Mouse (Mus musculus) lung, embryonic 15.5 days (tissue): ENCODE data around the gene Acadl. TPM values are rescaled to one million over a fixed set of nuclear protein-coding genes. Genes with fewer than 3 reads are reported as not detected.

ENCODE experiments used
- ATAC-seq: fragments of 200-750 bp; cut with Nextera tagmentation; 2 replicates; pipeline ENCODE4 v1.8.0; 2017; ENCODE audit warnings: moderate number of reproducible peaks, borderline replicate concordance; ENCODE audit not compliant: low FRiP score, low TSS enrichment; ENCODE audit errors: extremely low read depth
- H3K27ac ChIP-seq: fragments of 300-500 bp; sonication (generic); 2 replicates; pipeline ENCODE4 v1.5.1; 2015; ENCODE audit warnings: moderate library complexity, mild to moderate bottlenecking, inconsistent platforms
- H3K27me3 ChIP-seq: fragments of 300-500 bp; sonication (generic); 2 replicates; pipeline ENCODE4 v1.6.1; 2015; ENCODE audit warnings: inconsistent platforms
- H3K36me3 ChIP-seq: fragments of 300-500 bp; sonication (generic); 2 replicates; pipeline ENCODE4 v1.6.1; 2015; ENCODE audit warnings: inconsistent platforms
- H3K4me1 ChIP-seq: fragments of 300-500 bp; sonication (generic); 2 replicates; pipeline ENCODE4 v1.6.1; 2015; ENCODE audit warnings: inconsistent platforms
- H3K4me2 ChIP-seq: fragments of 300-500 bp; sonication (generic); 2 replicates; pipeline ENCODE4 v1.6.1; 2015; ENCODE audit warnings: inconsistent platforms, mild to moderate bottlenecking, moderate library complexity
- H3K4me3 ChIP-seq: fragments of 300-500 bp; sonication (generic); 2 replicates; pipeline ENCODE4 v1.5.1; 2015; ENCODE audit warnings: mild to moderate bottlenecking, inconsistent platforms
- H3K9ac ChIP-seq: fragments of 300-500 bp; sonication (generic); 2 replicates; pipeline ENCODE4 v1.6.1; 2015; ENCODE audit warnings: inconsistent platforms
- H3K9me3 ChIP-seq: fragments of 300-500 bp; sonication (generic); 2 replicates; pipeline ENCODE4 v1.6.1; 2016; ENCODE audit warnings: inconsistent platforms
- WGBS: fragments of 180-500 bp; shearing (Covaris S2); methylation state at CpG from one replicate; pipeline ENCODE4 v1.1.7; 2015; 5-methylcytosine and 5-hydroxymethylcytosine counted together
- polyA plus RNA-seq: library from polyadenylated mRNA; unstranded; fragments of >200 nt; fragmentation: Nextera tagmentation; extraction: Ambion mirVana; gene quantifications from 2 replicates; pipeline ENCODE4 v1.2.1, GENCODE M21; 2015

The Acadl gene
- polyA plus RNA-seq, 1 experiment from 2014 or later = 185 TPM

DNA sequence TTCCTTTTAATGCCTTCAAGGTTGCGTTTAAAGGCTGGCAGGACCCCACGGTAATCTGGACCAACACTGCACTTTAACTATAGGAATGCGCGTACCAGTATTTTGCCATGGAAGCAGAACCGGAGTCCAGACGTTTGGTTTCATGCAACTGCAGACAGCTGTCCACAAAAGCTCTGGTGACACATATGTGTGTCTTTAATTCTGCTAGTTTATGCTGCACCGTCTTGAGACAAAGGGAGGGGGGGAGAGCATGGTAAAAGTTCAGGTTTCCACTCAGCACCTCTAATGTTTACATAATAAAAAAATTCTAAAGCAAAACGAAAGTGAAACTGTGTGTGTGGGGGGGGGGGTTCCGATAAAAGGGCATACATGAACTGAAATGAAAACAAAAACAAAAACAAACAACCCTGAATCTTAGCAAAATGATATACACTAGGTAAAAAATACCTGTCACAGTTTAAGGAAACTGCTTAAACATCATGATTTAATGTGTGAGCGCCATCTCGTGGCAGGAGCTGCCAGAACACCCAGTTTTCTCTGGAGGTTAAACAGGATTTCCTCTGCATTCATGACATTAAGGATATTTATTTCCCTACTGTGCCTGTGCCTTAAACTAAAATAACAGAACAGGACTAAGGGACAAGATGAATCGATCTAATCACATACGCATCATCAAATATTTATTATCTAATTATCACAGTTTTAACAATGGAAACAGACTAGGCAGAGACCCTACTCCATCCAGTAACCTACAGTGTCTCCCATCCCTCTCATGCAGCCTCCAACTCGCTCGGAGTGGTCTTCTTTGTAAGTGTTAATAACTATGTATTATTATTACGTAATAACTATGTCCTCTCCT is 24.7 kb downstream of the Acadl start:
- peak; percentile 11; the same call in 1 of the 2 replicates for ATAC-seq
- Histone ChIP-seq H3K9me3 (no peaks in the 10 kb centered on the region), H3K36me3 (peaks cover 35% of the 10 kb centered on the region), H3K27ac (peak overlapping the region; percentile 68), H3K4me2 (peak overlapping the region; percentile 29), H3K4me1 (peaks cover 30% of the 10 kb centered on the region), H3K27me3 (no peaks in the 10 kb centered on the region), H3K9ac (no peak overlapping the region), H3K4me3 (peak overlapping the region; percentile 10; the same call in 1 of the 2 replicates)
- WGBS = 40% methylated on average over 16 of the region's 16 CpGs

DNA sequence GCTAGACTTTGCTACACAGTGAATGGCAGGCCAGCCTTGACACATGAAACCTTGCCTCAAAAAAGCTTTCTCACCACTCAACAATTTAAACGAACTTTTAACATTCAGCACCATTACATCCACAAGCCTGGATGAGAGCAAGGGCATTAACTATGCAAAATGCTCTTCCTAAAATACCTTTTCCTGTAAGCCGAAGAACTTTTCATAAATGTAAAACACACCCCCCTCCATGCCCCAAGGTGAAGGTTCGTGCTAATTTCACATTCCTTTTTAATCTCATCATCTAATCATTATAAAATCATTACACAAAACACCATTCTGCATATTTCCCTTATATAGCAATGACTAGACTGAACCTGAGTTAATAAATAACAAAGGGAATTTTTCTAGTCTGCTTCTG is 25.9 kb downstream of the Acadl start:
- Histone ChIP-seq H3K9ac (no peak overlapping the region), H3K4me3 (no peak overlapping the region), H3K4me1 (peaks cover 32% of the 10 kb centered on the region), H3K36me3 (peaks cover 24% of the 10 kb centered on the region), H3K4me2 (no peak overlapping the region), H3K27ac (no peak overlapping the region), H3K9me3 (no peaks in the 10 kb centered on the region), H3K27me3 (no peaks in the 10 kb centered on the region)
- 64% methylated on average over 3 of the region's 3 CpGs for whole genome bisulfite sequencing
- no peak for ATAC-seq

DNA sequence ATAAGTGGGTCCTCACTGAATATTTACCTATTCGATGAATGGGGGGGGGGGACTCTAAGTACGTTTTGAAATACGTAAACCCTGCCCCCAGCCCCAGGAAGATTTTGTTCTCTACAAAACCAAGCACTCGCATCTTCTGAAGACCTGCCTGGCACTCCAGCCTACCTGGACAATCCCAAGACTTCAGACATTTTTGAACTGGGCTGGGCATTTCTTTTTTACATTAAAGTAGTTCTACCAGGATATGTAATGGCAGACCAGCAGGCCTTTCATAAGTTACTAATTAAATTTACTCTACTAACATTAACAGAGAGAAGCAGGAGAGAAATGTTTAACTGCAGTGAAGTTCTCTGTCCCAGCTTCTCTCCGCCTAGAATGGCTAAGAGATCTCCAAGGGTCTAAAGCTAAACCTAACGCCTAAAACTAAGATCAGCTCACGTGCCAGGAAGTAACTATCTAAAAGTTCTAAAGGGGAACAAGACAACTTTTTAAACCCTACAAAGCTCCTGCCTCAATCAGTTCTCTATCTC is 30.4 kb downstream of the Acadl start:
- peaks cover 9% of the 10 kb centered on the region for H3K4me1 ChIP-seq
- no peak overlapping the region for H3K4me2 ChIP-seq
- no peaks in the 10 kb centered on the region for H3K9me3 ChIP-seq
- H3K36me3 ChIP-seq = peaks cover 22% of the 10 kb centered on the region
- peak overlapping the region; percentile 79 for H3K27ac ChIP-seq
- H3K9ac ChIP-seq = no peak overlapping the region
- H3K4me3 ChIP-seq = no peak overlapping the region
- peak; percentile 73; the same call in 1 of the 2 replicates for ATAC-seq
- 64% methylated on average over 7 of the region's 7 CpGs for WGBS
- H3K27me3 ChIP-seq = no peaks in the 10 kb centered on the region

DNA sequence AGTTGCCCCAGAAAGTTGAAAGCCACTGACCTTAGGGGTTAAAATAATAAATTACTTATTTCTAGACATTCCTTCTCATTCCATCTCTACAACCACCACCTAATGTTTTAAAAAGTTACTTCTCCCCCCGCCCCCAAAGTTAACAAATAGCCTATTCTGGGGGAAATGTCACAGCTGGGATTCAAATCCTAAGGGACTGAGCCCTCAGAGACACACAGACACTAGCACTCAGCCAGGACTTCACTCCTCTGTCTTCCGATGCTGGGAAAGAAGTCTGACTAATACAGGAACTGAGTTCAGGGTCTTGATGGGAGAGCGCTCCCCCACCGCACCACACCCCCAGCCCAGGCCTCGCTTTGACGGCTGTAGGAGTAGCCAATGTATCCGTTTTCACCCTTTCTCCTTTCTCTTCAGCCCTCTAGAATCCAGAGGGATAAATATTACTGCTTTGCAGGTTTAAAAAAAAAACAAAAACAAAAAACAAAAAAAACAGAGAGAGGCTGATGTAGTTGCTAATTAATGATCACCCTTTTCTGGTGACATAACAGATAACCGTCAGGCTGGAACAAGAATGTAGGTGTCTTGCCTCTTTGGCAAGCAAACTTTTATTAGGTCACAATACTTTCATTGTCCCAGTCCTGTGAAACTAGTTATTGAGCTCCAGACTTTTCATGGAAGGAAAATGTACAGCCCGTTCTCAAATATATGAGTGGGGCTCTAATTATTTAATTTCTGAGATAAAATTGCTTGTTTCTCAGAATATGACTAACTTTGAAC is 31.1 kb downstream of the Acadl start:
- Histone ChIP-seq H3K27me3 (no peaks in the 10 kb centered on the region), H3K9me3 (no peaks in the 10 kb centered on the region), H3K36me3 (peaks cover 22% of the 10 kb centered on the region), H3K4me3 (no peak overlapping the region), H3K4me2 (no peak overlapping the region), H3K9ac (no peak overlapping the region), H3K4me1 (peaks cover 9% of the 10 kb centered on the region), H3K27ac (peak overlapping the region; percentile 79)
- 53% methylated on average over 9 of the region's 9 CpGs for WGBS
- peak; percentile 33; the same call in 1 of the 2 replicates for ATAC-seq

DNA sequence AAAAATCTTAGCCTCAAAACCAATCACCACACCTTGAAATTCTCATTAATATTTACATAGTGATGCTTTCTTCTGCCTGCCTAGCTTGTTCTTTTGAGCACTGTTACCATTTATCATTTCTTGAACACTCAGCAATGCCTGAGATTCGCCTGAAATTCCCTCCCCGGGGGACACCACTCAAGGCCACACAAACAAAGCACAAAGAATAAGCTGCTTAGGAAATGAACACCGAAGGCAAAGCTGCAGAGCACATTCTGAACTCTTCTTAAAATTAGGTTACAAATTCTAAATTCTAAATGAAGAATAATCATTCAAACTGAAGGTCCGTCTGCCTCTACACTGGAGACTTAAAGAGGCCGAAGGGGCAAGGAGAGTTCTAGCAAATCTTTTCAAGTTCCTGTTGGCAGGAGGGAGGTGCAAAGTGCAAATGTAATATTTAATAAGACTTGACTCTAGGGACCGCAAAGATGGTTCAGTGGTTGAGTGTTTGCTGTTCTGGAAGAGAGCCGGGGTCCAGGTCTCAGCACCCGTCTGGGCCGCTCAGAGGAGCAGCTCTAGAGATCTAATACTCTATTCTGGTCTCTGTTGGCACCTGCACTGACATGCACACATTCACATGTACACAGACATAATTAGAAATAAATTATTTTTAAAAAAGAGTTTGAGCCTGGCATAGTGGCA is 33.5 kb downstream of the Acadl start:
- H3K4me3 ChIP-seq = no peak overlapping the region
- no peaks in the 10 kb centered on the region for H3K27me3 ChIP-seq
- no peaks in the 10 kb centered on the region for H3K9me3 ChIP-seq
- no peak overlapping the region for H3K4me2 ChIP-seq
- H3K4me1 ChIP-seq = peaks cover 9% of the 10 kb centered on the region
- no peak overlapping the region for H3K9ac ChIP-seq
- peak; percentile 51; the same call in 1 of the 2 replicates for ATAC-seq
- peaks cover 9% of the 10 kb centered on the region; the same call in 1 of the 2 replicates for H3K36me3 ChIP-seq
- peak overlapping the region; percentile 61 for H3K27ac ChIP-seq
- 52% methylated on average over 9 of the region's 9 CpGs for WGBS

DNA sequence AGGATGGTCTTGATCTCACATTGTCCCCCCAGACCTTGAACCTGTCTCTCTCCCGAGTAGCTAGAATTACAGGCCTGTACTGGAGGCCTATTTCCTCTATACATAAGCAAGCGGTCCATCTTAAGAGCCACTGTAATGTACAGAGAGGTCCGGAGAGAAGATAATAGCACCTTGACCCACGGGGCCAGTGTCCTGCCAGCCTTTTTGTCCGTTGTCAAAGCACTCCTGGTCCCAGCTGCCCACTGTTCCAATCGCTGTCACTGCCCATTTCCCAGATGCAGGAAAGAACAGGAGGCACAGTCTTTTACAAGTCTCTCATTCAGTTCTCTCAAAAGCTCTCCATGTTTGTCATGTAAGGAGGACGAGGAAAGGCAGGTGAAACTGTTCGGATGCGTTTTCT is 41.1 kb downstream of the Acadl start:
- H3K36me3 ChIP-seq = 0 out of 2 replicates have a peak, but pooled peaks cover 2% of the 10 kb centered on the region
- no peak overlapping the region for H3K4me3 ChIP-seq
- peaks cover 7% of the 10 kb centered on the region for H3K4me1 ChIP-seq
- no peaks in the 10 kb centered on the region for H3K9me3 ChIP-seq
- H3K9ac ChIP-seq = no peak overlapping the region
- 69% methylated on average over 9 of the region's 9 CpGs for WGBS
- H3K4me2 ChIP-seq = no peak overlapping the region
- no peak for ATAC-seq
- no peak overlapping the region for H3K27ac ChIP-seq
- H3K27me3 ChIP-seq = no peaks in the 10 kb centered on the region

DNA sequence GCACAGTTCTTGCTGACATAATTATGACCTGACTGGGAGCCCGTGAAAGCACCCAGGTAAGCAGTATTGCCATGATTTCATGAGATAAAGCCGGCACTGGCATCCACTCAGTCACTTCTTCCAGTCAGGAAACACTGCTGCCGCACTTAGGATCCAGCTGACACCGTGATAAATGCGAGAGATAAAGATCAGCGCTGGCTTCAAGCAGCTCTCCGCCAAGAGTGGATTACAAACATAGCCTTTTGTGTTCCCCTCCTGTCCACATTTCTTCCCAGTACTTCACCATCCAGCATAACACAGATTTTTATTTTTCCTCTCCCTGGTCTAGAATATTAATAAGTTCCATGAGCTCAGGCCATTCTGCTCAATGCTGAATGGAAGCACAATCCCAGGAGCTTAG is 42.8 kb downstream of the Acadl start:
- Histone ChIP-seq H3K4me2 (no peak overlapping the region), H3K36me3 (no peaks in the 10 kb centered on the region), H3K27me3 (no peaks in the 10 kb centered on the region), H3K9me3 (no peaks in the 10 kb centered on the region), H3K4me3 (no peak overlapping the region), H3K4me1 (peaks cover 8% of the 10 kb centered on the region), H3K27ac (0 out of 2 replicates have a peak overlapping the region, but pooled peaks have one; percentile 24), H3K9ac (no peak overlapping the region)
- 12% methylated on average over 7 of the region's 7 CpGs for WGBS
- no peak for ATAC-seq

DNA sequence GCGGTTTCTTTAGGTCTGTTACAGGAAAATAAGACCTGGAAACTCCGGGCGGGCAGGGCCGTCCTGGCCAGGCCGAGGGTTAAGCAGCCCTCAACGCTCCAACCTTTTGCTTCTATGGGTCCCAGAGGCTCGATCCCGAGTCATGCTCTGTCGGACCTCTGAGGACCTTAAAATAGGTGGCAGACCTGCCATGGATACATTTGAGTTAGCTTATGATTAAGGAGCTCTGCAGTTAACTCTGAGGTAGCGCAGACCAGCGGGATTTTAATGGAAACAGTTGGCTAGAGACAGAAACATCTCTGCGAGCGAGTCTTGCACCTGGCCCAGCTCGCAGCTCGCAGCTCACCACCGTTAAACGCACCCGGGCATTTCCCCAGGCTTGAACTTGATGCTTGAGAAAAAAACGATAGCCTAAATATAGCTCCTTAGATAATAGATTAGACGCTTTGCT is 45.2 kb downstream of the Acadl start:
- Histone ChIP-seq H3K27me3 (no peaks in the 10 kb centered on the region), H3K27ac (peak overlapping the region; percentile 98), H3K4me1 (peaks cover 23% of the 10 kb centered on the region), H3K4me3 (peak overlapping the region; percentile 89), H3K4me2 (peak overlapping the region; percentile 85), H3K36me3 (no peaks in the 10 kb centered on the region), H3K9me3 (no peaks in the 10 kb centered on the region), H3K9ac (peak overlapping the region; percentile 89)
- WGBS = 1% methylated on average over 20 of the region's 20 CpGs
- peak; percentile 26; the same call in 1 of the 2 replicates for ATAC-seq

DNA sequence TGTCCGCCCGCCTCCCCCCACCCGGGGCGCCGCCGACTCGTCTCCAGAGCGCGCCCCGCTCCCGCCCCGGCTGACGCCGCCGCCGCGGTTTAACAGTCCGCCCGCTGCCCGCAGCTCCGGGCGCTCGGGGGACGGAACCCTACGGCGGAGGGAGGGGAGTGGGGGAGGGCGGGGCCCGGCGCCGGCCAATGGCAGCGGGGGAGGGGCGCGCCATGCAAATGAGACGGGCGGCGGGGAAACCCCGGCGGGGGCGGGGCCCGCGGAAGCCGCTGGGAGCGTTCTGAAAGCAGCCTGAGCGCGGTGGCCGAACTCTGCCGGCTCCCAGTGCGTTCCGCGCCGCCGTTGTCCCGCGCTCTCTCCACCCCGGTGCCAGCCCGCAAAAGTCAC is 45.6 kb downstream of the Acadl start, which contains the start of gene Kansl1l:
TSS of gene Kansl1l (minus strand) at position 110 of the 387 bp plus-strand sequence.
- Histone ChIP-seq H3K4me1 (peaks cover 24% of the 10 kb centered on the region), H3K36me3 (no peaks in the 10 kb centered on the region), H3K9me3 (no peaks in the 10 kb centered on the region), H3K27ac (peak within 1 kb of the TSS; percentile 98), H3K27me3 (no peaks in the 10 kb centered on the region), H3K4me2 (peak within 1 kb of the TSS; percentile 85), H3K4me3 (peak within 1 kb of the TSS; percentile 89), H3K9ac (peak within 1 kb of the TSS; percentile 96)
- peak; percentile 90 for ATAC-seq
- 2% methylated on average over 23 of the region's 56 CpGs for WGBS

DNA sequence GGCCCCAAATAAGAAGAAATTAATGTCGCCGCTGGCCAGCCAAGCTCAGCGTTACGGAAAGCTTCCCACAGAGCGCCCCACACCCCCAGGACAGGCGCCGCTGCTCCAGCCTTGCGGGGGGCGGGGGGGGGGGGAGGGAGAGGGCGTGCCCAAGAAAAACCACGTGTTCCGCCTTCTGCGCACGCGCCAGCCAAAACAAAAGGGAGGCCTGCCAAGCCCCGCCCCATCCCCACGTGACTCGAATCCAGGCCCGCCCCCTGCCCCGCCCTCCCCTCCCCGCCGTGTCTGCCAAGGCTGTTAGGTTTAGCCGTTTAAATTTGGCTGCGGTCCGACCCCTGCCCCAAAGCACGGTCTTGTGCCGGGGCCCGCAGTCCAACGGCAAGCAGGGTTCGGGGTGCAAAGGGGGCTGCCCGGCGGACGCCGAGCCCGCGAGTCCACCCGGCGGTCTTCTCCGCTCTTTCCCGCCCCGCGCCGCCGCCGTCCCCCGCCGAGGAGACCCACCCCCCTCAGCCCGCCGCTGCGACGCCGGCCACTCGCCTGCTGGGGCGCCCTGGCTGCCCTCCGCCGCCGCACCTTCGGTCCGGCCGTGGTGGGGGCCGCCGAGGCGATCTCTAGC is 46.1 kb downstream of the Acadl start:
- no peaks in the 10 kb centered on the region for H3K27me3 ChIP-seq
- peak overlapping the region; percentile 85 for H3K4me2 ChIP-seq
- WGBS = under 1% methylated on average over 54 of the region's 63 CpGs
- peak overlapping the region; percentile 98 for H3K27ac ChIP-seq
- H3K9me3 ChIP-seq = no peaks in the 10 kb centered on the region
- peak; percentile 88 for ATAC-seq
- no peaks in the 10 kb centered on the region for H3K36me3 ChIP-seq
- peak overlapping the region; percentile 89 for H3K4me3 ChIP-seq
- H3K9ac ChIP-seq = peak overlapping the region; percentile 96
- H3K4me1 ChIP-seq = peaks cover 24% of the 10 kb centered on the region
